Mouse (Mus musculus): ENCODE data around the gene Icosl.
"Not testable (repeated sequence)": the region's sequence is repeated elsewhere in the genome, so short reads cannot be mapped to it uniquely, and the experiment has no call there.

Icosl gene

DNA sequence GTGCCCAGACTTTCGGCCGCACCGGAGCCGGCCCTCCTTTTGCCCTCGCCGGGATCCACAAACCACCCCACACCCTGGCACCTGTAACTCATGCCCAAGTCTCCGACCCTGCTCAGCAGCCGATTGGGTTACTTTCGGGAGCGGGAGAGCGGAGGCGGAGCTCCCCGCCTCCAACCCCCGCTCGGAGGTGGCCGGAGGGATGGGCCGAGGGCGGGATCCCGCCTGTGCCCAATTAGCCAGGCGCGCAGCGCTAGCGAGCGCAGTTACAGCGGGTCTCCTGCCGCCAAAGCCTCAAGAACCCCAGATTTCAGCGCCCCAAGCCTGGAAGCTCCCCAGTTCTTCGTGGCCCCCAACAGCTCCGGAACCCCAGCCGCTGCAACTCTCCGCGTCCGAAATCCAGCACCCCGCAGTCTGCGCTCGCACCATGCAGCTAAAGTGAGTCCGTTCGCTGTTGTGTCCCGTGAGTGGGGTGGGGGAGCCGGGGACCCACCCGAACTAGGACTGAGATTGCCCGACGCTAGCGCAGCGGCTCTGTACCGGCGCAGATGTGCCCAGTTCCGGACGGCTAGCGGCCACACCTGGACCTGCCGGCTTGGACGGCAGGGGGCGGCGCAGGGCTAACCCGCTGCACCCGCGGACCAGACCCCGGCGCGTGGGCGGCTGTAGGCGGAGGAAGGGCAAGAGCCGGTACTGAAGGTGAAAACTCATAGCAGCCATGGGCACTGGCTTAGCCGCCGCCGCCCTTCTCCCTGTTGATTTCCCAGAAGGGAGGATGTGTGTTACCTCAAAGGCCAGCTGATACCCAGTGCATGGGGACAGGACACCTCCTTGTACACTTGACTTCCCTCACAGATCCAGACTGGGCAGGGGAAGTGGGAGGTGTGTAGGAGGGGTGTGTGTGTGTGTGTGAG, at the start of gene Icosl:
Gene Icosl (plus strand): TSS at position 202 of the 911 bp plus-strand sequence.
- DNase-seq (ENCODE audit: low spot score) = no peak

DNA sequence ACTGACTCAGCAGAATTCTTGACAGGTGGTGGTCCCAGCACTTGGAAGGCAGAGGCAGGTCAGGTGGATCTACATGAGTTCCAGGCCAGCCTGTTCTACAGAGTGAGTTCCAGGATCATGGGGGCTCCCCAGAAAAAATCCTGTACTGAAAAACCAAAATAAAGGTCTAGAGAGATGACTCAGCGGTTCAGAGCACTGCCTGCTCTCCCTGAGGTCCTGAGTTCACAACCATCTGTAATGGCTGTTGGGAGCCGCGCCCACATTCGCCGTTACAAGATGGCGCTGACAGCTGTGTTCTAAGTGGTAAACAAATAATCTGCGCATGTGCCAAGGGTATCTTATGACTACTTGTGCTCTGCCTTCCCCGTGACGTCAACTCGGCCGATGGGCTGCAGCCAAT, 49.1 kb upstream of the Icosl start:
- not testable (repeated sequence) for DNase-seq (ENCODE audit: low spot score)

DNA sequence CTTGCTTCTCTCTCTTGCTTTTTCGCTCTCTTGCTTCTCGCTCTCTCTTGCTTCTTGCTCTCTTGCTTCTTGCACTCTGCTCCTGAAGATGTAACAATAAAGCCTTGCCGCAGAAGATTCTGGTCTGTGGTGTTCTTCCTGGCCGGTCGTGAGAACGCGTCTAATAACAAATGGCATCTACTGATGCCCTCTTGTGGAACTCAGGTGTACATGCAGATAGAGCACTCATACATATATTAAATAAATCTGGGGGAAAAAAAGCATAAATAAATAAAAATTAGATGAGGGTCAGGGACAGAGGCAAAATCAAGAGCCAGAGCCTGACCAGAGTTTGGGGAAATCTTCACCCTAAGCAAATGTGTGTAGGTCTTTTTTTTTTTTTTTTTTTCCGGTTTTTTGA, 43.6 kb upstream of the Icosl start:
- not testable (repeated sequence) for DNase-seq (ENCODE audit: low spot score)

DNA sequence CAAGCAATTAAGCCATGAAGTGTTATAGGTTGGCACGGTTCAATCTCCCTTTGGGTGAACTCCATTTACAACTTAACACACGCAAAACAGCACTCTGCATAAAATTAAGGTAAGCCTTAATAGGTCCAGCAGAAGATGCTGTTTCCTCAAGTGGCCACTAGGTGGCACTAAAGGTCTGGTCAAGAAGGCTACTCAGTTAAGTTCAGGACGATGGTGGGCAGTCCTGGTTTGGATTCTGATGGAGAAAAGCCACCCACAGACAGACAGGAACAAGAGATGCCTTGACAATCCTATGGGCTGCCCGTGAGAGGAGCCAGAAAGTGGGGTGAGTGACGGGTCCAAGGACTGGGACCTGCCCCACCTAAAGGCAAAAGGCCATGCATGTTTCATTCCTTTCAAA, 41.0 kb upstream of the Icosl start:
- no peak for DNase-seq (ENCODE audit: low spot score)

DNA sequence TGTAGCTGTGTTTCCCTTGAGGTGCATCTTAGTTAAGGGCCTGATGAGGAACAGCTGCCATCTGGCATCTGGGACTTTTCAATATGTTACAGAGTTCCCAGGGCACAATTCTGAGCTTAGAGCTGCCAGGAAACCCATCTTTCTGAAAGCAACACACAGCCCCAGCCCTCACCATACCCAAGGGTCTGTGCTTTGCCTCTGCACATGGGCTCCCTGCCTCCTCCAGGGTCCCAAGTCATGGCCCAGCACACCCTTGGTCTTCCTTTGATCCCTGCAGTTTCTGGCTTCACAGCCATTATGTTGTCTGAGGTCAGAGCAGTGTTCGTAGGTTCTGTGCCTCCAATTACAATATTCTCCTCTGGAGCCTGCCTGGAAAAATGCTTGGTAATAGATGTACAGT, 40.0 kb upstream of the Icosl start:
- no peak for DNase-seq (ENCODE audit: low spot score)

DNA sequence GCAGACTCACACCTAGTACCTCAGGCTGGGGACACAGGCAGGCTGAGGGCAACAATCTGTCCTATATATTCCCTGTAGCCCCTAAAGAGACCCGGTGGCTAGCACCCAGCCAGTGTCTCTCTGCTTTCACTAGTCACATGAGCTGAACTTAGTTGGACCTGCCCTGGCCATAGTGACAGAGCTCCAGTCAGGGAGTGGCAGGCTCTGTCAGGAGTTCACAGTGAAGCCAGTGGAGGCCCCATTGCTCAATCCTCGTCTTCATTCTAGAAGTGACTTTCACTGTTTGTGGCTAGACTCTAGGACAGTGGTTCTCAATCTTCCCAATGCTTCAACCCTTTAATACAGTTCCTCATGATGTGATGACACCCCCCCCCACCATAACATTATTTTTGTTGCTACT, 37.1 kb upstream of the Icosl start:
- no peak for DNase-seq (ENCODE audit: low spot score)

DNA sequence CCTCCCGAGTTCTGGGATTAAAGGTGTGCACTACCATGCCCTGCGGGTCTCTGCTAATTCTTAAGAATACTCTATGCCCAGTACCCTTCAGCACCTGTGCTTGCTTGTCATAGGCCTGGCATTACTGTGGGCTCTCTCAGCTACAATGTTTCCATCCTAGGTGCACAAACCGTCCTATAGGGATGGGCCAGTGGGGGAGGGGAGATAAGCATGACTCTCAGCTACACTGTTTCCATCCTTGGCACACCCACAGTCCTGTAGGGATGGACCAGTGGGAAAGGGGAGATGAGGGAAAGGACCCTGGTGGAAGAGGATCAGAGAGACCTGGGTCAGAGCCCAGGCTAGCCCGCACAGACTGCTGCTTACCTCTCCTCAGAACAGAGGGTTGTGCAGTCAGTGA, 32.0 kb upstream of the Icosl start:
- no peak for DNase-seq (ENCODE audit: low spot score)

DNA sequence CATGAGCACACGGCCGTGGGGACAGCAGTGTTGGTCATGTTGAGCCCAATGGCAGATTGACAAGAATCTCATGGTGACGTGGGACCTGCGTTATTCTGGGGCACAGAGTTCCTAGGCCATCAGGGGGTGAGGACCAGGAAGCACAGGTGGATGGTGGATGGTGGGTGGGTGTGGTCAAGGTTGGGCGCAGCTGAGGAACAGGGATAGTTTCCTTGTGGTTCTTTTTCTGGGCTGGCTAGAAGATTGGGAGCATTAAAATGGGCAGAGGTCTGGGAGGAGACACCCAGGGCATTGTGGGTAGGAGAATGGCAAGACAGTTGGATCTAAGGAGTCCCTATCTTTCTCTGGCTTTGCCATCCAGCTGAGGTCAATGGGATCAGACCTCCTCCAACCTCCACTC, 27.5 kb upstream of the Icosl start, which contains the start of gene Dnmt3l:
Gene Dnmt3l (plus strand): TSS at position 301 of the 400 bp plus-strand sequence.
- DNase-seq (ENCODE audit: low spot score) = no peak

DNA sequence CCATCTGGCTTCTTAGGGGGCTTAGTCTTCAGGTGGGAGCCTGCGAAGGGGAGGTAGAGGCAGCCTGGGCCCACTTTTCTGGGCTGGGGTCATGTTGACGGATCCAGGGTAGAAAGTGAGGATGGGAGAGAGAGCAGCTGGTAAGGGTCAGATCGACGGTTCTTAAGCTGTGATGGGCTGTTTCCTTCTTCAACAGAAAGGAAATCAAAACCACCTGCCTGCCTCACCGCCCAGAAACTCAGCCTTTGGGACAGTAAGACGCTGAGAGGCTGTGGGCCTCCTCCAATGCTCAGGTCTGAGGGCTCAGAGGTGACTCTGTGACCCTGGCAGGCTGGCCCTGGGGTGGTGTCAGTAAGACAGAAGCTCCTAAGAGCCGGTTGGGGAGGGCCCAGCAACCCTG, 27.0 kb upstream of the Icosl start:
- DNase-seq (ENCODE audit: low spot score) = no peak

DNA sequence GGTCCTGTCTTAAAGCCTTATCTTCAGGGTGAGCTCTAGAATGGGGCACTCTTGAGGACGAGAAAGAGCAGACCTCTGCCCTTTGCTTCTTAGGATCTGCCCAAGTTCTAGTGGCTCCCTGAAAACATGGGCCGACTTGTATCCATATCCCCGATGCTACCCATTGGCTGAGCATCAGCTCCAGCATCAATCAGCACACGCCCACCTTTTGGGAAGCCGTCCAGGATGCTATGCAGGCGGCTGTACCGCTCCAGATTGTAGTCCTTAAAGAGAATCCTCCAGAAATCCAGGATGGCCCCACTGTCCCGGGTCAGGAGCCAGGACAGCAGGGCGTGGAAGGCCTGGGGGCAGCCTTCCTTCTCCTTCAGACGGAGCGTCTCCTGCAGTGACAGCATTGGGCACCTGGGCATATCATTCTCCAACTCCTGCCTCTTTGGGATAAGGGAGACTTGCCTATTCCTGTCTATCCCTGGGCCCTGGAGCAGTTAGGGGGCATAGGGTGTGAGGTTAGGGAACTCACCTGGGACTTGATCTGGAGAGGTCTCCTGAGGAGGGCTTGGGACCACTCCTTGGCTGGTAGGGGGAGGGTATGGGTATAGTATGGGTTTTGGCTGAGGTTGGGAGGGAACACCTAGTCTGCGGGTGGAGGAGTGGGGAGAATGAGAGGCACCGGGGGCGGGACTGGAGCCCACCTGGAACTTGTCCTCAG, 26.3 kb upstream of the Icosl start:
- no peak for DNase-seq (ENCODE audit: low spot score)

DNA sequence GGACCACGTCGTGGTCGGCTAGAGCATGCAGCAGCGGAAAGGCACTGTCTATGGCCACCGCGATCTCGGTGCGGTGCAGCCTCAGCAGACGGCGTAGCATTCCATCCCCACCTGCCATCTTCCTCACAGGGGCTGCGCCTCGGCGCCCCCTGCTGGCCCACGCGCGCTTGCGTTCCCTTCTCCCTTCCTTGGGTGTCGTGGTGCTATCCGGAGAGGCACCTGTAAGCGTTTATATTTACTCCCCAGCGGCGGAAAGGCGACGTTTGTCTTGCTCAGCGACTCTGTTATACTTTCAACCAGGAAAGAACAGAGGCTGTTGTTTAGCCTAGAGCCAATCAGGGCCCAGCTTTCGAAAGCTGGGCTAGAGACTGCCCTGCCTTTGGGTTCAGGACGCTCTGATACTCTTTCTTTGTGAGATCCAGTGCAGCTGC, 25.7 kb upstream of the Icosl start, which contains the start of gene Aire:
Gene Aire (minus strand): TSS at position 205 of the 431 bp plus-strand sequence.
- DNase-seq (ENCODE audit: low spot score) = no peak

DNA sequence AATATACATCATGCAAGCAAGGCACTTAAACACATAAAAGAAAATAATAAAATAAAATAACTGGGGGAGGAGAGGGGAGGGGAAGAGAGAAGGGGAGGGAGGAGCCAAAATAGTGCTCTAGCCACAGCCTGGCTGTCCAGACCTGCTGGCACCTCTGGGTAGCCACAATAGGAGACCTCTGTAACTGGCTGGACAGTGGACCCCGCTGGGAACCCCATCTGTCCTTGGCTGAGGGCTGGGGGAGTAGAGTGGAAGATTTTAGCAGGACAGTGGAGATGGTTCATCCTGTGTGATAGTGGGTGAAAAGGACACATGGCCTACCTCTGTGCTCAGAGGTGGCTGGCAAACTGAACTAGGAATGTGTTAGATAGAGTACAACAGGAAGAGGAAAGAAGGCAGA, 24.6 kb upstream of the Icosl start:
- DNase-seq (ENCODE audit: low spot score) = no peak

DNA sequence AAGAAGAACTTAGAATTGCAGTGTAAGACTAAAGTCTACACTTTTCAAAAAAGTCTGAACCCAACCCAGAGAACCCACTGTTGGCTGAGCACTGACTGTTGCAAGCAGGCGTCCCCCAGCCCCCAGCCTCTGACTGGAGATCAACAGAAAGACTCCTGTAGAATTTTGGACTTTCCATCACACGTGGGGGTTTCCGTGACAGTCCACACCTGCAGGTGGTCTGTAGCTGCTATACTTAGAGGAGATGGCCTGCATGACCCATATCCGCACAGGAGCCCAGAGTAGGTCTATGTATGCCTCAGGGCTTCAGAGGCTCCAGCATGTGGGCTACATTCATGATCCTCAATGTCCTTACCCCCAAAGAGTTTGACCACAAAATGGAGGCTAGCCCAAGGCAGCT, 22.7 kb upstream of the Icosl start:
- DNase-seq (ENCODE audit: low spot score) = no peak

DNA sequence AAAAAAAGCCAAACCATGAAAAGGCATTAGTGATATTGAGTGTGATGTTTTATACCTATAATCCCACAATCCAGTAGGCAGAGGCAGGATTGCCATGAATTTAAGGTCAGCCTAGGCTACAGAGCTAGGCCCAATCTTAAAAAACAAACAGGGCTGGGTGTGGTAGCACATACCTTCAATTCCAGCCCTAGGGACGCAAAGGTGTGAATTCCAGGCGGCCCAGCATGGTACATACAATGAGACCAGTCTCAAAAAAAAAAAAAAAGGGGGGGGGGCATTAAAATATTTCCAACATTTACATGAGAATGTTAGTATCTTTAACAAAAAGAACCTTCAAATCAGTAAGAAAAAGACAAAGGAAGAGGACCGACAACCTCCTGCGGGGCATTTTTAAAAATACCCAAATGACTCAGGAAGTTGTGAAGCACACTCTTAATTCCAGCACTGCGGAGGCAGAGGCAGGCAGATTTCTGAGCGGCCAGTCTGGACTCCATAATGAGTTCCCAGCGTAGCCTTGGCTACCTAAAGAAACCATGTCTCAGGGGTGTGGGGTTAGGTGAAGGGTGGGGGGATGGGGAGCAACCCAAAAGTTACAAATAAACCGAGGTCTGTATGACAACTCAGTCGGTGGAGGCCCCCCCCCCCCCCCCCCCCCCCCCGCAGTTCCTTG, 20.9 kb upstream of the Icosl start:
- no peak for DNase-seq (ENCODE audit: low spot score)

DNA sequence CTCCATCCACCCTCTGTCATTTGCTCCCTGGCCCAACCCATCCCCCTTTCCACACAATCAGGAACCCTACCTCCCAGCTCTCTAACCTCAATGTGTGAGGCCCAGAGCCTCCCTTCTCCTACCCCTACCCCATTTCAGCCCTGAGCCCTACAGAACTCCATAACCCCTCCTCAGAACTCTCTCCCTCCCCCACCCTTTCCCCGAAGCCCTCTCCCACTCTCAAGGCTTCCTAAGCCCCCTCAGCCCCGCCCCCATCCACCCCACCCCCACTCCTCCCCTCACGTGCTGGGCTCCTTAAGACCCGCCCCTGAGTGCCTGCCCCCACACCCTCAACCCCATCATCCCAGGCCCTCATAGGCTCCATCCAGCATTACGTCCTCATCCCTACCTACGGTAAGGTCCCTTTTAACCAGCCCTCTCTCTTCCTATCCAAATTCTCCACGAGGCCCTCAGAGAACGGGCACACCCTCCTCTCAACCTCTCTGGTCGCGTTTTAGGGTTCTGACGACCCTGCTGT, 19.5 kb upstream of the Icosl start:
- no peak for DNase-seq (ENCODE audit: low spot score)

DNA sequence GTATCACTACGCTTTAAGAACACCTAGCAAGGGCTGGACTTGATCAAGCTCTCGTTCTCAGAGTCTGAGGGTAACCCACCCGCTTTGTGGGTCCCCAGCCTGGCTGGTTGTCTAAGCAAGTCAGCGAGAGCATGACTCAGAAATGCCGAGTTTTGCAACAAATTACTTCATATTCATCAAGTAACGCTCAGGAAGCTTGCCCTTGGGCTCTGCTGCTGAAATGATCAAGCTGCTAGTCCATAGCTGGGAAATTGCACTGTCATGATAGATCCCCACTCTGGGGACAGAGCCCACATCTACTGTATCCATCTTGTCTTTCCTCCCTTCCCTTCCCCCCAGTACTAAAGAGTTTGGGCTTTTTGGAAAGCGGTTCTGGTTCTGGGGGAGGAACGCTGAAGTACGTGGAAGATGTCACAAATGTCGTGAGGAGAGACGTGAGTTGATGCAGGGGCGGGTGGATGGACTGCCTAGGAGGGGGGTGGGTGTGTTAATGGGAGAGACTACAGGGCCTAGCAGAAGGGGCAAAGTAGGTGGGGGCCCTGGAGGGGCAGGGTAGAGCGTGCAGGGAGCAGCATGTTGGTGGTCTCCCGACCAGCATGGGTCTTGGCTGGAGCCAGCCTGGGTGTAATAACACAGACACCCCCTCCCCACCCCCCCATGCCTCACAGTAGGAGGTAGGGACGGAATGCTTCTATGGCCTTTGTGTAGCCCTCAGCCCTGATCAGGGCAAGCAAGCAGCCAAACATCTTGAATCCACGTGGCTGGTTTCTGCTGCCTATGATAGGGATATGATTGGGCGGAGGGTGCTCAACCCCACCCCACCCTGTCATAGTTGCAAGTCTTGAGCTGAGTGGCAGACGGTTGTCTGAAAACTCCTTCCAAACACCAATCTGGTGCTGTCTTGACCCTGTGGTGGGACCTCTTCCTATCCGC, 14.2 kb upstream of the Icosl start:
- no peak for DNase-seq (ENCODE audit: low spot score)

DNA sequence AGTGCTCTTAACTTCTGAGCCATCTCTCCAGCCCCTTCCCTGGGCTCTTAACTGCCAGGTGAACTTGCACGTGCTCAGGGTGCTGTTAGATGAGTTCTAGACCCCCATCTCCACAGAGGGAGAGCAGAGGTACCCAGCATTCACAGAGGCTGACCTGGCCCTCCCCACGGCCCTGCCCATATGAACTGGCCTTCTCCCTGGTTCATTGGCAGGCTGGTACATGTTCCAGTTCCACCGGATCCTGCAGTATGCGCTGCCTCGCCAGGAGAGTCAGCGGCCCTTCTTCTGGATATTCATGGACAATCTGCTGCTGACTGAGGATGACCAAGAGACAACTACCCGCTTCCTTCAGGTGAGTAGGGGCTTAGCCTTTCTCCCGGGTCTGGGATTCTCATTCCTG, 12.0 kb upstream of the Icosl start:
- DNase-seq (ENCODE audit: low spot score) = no peak

DNA sequence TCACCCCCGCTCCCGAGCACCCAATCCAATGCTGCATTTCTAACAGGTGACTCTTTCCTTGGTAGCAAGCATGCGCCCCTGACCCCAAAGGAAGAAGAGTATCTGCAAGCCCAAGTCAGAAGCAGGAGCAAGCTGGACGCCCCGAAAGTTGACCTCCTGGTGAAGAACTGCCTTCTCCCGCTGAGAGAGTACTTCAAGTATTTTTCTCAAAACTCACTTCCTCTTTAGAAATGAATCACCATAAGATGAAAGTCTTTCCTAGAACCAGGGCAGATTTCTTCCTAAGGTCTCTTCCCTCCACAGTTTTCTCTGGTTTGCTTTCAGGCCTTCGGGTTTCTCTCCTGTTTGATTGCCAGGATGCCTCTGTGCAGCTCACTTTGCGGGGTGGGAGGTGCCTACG, 6.0 kb upstream of the Icosl start:
- no peak for DNase-seq (ENCODE audit: low spot score)

DNA sequence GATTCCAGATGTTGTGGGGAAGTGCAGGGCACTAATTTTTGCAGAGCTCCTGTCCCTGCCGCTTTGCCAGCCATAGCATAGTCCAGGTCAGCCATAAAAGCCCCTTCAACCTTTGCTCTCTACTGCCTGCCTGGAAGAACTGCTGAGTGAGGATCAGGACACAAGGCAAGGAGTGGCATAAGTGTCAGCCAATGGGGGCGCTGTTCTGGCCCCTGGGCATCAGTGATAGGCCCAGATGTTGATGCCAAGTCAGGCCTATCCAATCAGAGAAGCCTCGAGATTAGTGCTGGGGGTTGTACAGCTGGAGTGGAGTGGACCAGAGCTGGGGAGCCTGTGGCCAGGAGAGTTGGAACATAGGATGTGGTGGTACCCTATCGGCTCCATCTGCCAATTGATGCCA, 1.9 kb upstream of the Icosl start:
- no peak for DNase-seq (ENCODE audit: low spot score)

DNA sequence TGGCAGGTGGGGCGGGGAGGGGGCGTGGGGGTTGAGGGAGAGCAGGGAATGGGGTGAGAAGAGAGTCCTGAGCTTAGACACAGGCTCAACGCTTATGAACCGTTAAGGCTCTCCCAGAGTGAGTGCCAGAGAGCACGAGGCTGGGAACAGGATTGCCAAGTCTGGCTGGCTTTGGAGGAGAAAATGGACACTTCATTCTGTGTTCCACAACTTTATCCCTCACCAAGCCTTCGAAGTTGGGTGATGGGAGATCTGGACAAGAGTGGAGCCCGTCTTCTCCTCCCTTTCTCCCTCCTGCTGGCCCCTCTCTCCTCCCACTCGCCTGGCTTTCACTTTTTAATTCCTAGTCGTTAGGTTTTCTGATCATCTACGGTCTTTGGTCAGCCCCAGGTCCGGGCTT, 561 bp upstream of the Icosl start:
- DNase-seq (ENCODE audit: low spot score) = no peak

DNA sequence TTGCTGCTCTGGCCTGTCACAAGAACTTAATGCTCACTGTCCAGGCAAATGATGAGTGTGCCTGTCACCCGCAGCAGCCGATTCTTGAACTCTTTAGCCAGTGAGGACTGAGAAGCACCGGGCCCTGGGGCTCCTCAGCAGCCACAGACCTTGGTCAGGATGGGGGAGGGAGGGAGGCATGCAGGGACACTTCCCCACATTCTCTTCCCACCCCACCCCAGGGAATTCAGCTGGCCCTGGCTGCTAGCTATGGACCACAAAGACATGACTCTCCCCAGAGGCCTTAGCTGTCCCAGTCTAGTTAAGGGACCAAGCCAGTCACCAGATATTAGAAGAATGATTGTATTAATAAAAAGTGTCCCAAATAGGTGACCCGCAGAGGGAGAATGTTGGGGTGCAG, 5.0 kb downstream of the Icosl start:
- DNase-seq (ENCODE audit: low spot score) = no peak
